Mouse (Mus musculus): Measurements from ENCODE around the gene Ugt2a2.
A peak's percentile ranks its signal among the peaks of the same experiment; 100 is the strongest.
"Not testable (repeated sequence)": the region's sequence is repeated elsewhere in the genome, so short reads cannot be mapped to it uniquely, and the experiment has no call there.

The Ugt2a2 gene

GRCm38 (mm10) chr5:87482160-87482559 is at the start of gene Ugt2a2:
Gene Ugt2a2 (minus strand): TSS chr5:87482260.
- no peak for DNase-seq (ENCODE audit: low spot score in 2 of 2)

GRCm38 (mm10) chr5:87523561-87523960 is 41.5 kb upstream of the Ugt2a2 start:
- not testable (repeated sequence) for DNase-seq (ENCODE audit: low spot score in 2 of 2)

GRCm38 (mm10) chr5:87505776-87506458 is 23.9 kb upstream of the Ugt2a2 start:
- DNase-seq (ENCODE audit: low spot score in 2 of 2) = no peak

GRCm38 (mm10) chr5:87502687-87503086 is 20.6 kb upstream of the Ugt2a2 start:
- DNase-seq (ENCODE audit: low spot score in 2 of 2) = no peak

- DNase-seq (ENCODE audit: low spot score in 2 of 2) = no peak
Measured at GRCm38 (mm10) chr5:87499341-87499740, 17.3 kb upstream of the Ugt2a2 start.

- no peak for DNase-seq (ENCODE audit: low spot score in 2 of 2)
Measured at GRCm38 (mm10) chr5:87498936-87499335, 16.9 kb upstream of the Ugt2a2 start.

- no peak for DNase-seq (ENCODE audit: low spot score in 2 of 2)
Measured at GRCm38 (mm10) chr5:87490771-87491170, 8.7 kb upstream of the Ugt2a2 start, which contains the start of gene Ugt2a1. Gene Ugt2a1 (minus strand): TSS chr5:87490871.

GRCm38 (mm10) chr5:87486706-87487105 is 4.6 kb upstream of the Ugt2a2 start, which contains the start of gene Gm43638:
Gene Gm43638 (minus strand): TSS chr5:87486806.
- DNase-seq (ENCODE audit: low spot score in 2 of 2) = not testable (repeated sequence)

GRCm38 (mm10) chr5:87458810-87459209 is 23.2 kb downstream of the Ugt2a2 start:
- no peak for DNase-seq (ENCODE audit: low spot score in 2 of 2)

GRCm38 (mm10) chr5:87457701-87458100 is 24.4 kb downstream of the Ugt2a2 start:
- DNase-seq (ENCODE audit: low spot score in 2 of 2) = no peak

- DNase-seq (ENCODE audit: low spot score in 2 of 2) = no peak
Measured at GRCm38 (mm10) chr5:87456216-87456850, 25.7 kb downstream of the Ugt2a2 start.

- DNase-seq (ENCODE audit: low spot score in 2 of 2) = no peak
Measured at GRCm38 (mm10) chr5:87455519-87455918, 26.5 kb downstream of the Ugt2a2 start.

GRCm38 (mm10) chr5:87452514-87452913 is 29.5 kb downstream of the Ugt2a2 start:
- not testable (repeated sequence) for DNase-seq (ENCODE audit: low spot score in 2 of 2)

- DNase-seq (ENCODE audit: low spot score in 2 of 2) = peak; percentile 19 to 23
Measured at GRCm38 (mm10) chr5:87436264-87436663, 45.8 kb downstream of the Ugt2a2 start.

GRCm38 (mm10) chr5:87425676-87426075 is 56.4 kb downstream of the Ugt2a2 start:
- no peak for DNase-seq (ENCODE audit: low spot score in 2 of 2)

- not testable (repeated sequence) for DNase-seq (ENCODE audit: low spot score in 2 of 2)
Measured at GRCm38 (mm10) chr5:87424041-87424440, 58.0 kb downstream of the Ugt2a2 start, which contains the start of gene Ugt2b38. Gene Ugt2b38 (minus strand): TSS chr5:87424203.
